Comparison of ENCODE assay signal across 9 mouse cellular contexts in genomic region chr13:98889211-98889610, GRCm38 (mm10). TPM values are rescaled to one million over a fixed set of nuclear protein-coding genes. Genes with fewer than 3 reads are reported as not detected.
DNase-seq lines count a peak whose midpoint lies in the region; ATAC-seq and TF ChIP-seq lines count a peak whose summit lies in the region.
"Had no signal": no experiment of that assay in that cellular context is flagged by ENCODE, and none has a peak within 500 bp of the region (broad histone marks: within the 10 kb centered on the region; RNA-seq: fewer than 3 reads in every experiment).

No protein-coding gene starts in this region.

- TF ChIP-seq CTCF in gastrocnemius, adult 2 months (IDR thresholded peaks at IDR 0.05), result no peak

- WGBS in limb, embryonic 13.5 days, result 87% methylated on average over 11 of the region's 12 CpGs
- WGBS in limb, embryonic 10.5 days, result 95% methylated on average over 11 of the region's 12 CpGs
- WGBS in hindbrain, embryonic 11.5 days, result 45% methylated on average over 11 of the region's 12 CpGs

- H3K27me3 ChIP-seq in limb, embryonic 13.5 days, result no peaks in the 10 kb centered on the region
- no peaks in the 10 kb centered on the region for H3K27me3 ChIP-seq in limb, embryonic 10.5 days (ENCODE audit: low read depth, poor library complexity, severe bottlenecking)
- no peaks in the 10 kb centered on the region for H3K27me3 ChIP-seq in hindbrain, embryonic 11.5 days (ENCODE audit: control insufficient read depth, insufficient read depth, low read length)
- no peaks in the 10 kb centered on the region for H3K27me3 ChIP-seq in myocyte (ENCODE audit: control insufficient read depth, insufficient read depth, insufficient read length)

- H3K4me2 ChIP-seq in limb, embryonic 13.5 days (replicated peaks), result 0 out of 2 replicates have a peak overlapping the region, but pooled peaks have one; percentile 9
- no peak overlapping the region for H3K4me2 ChIP-seq in hindbrain, embryonic 11.5 days (replicated peaks; ENCODE audit: low read depth, low read length)
- H3K4me2 ChIP-seq in myocyte (ENCODE audit: low read depth), result peak overlapping the region; percentile 90

- peaks cover 34% of the 10 kb centered on the region for H3K36me3 ChIP-seq in limb, embryonic 13.5 days
- H3K36me3 ChIP-seq in limb, embryonic 10.5 days, result peaks cover 54% of the 10 kb centered on the region
- H3K36me3 ChIP-seq in hindbrain, embryonic 11.5 days (ENCODE audit: control insufficient read depth, insufficient read depth, low read length), result no peaks in the 10 kb centered on the region; the same call in 1 of the 2 replicates
- H3K36me3 ChIP-seq in myocyte (ENCODE audit: control insufficient read depth, insufficient read depth), result peaks cover 30% of the 10 kb centered on the region

- H3K27ac ChIP-seq in gastrocnemius, adult 2 months, result no peak overlapping the region
- no peak overlapping the region for H3K27ac ChIP-seq in limb, embryonic 13.5 days
- no peak overlapping the region for H3K27ac ChIP-seq in limb, embryonic 10.5 days
- no peak overlapping the region for H3K27ac ChIP-seq in hindbrain, embryonic 11.5 days (ENCODE audit: low read depth, low read length)

- peaks cover 94% of the 10 kb centered on the region for H3K79me2 ChIP-seq in myocyte (ENCODE audit: control insufficient read depth, insufficient read depth)

- TF ChIP-seq POLR2A in myocyte (IDR thresholded peaks at IDR 0.05; ENCODE audit: insufficient read length, low read depth), result no peak

- intact Hi-C loops in gastrocnemius, adult 2 months (cut with DNase I), result no loop called here

- peaks cover 33% of the 10 kb centered on the region for H3K4me1 ChIP-seq in limb, embryonic 13.5 days
- peaks cover 39% of the 10 kb centered on the region for H3K4me1 ChIP-seq in limb, embryonic 10.5 days
- 0 out of 2 replicates have a peak, but pooled peaks cover 5% of the 10 kb centered on the region for H3K4me1 ChIP-seq in hindbrain, embryonic 11.5 days (replicated peaks; ENCODE audit: control insufficient read depth, insufficient read depth, low read length)

- H3ac ChIP-seq in myocyte (ENCODE audit: control insufficient read depth, insufficient read length), result no peak overlapping the region

- no peaks in the 10 kb centered on the region for H3K9me3 ChIP-seq in limb, embryonic 13.5 days
- no peaks in the 10 kb centered on the region for H3K9me3 ChIP-seq in limb, embryonic 10.5 days (replicated peaks)
- H3K9me3 ChIP-seq in hindbrain, embryonic 11.5 days (ENCODE audit: control insufficient read depth, low read length), result no peaks in the 10 kb centered on the region

- ATAC-seq in limb, embryonic 13.5 days (ENCODE audit: low FRiP score, low read depth), result no peak
- ATAC-seq in hindbrain, embryonic 11.5 days (ENCODE audit: low FRiP score), result no peak

- peak overlapping the region; percentile 94 for H3K4me3 ChIP-seq in gastrocnemius, adult 2 months
- no peak overlapping the region for H3K4me3 ChIP-seq in limb, embryonic 13.5 days
- no peak overlapping the region for H3K4me3 ChIP-seq in limb, embryonic 10.5 days
- no peak overlapping the region for H3K4me3 ChIP-seq in hindbrain, embryonic 11.5 days (ENCODE audit: low read depth, low read length)
- H3K4me3 ChIP-seq in myocyte, result peak overlapping the region; percentile 36

- no peak overlapping the region for H3K9ac ChIP-seq in limb, embryonic 13.5 days
- H3K9ac ChIP-seq in hindbrain, embryonic 11.5 days (ENCODE audit: low read depth, low read length), result no peak overlapping the region

- no peak for DNase-seq in gastrocnemius, adult 2 months
- DNase-seq in gastrocnemius, postnatal 10 days, result no peak
- DNase-seq in limb, embryonic 10.5 days (ENCODE audit: low spot score), result no peak
- DNase-seq in hindbrain, embryonic 11.5 days (ENCODE audit: low spot score), result peak; percentile 31
- DNase-seq in right cerebral cortex, postnatal 25 days, result no peak
- no peak for DNase-seq in layer of hippocampus, adult 18-20 months (ENCODE audit: low spot score in 2 of 2)
- DNase-seq: B cell, adult 2 months had no signal

TF ChIP-seq in myocyte, 11 proteins besides CTCF, POLR2A, EP300 and RAD21:
- TF ChIP-seq REST (IDR thresholded peaks at IDR 0.05; ENCODE audit: insufficient read depth, insufficient read length), result no peak
- no peak for TF ChIP-seq TCF12 (IDR thresholded peaks at IDR 0.05; ENCODE audit: insufficient read depth, poor library complexity, severe bottlenecking)
- TF ChIP-seq E2F4 (IDR thresholded peaks at IDR 0.05; ENCODE audit: insufficient read depth), result no peak
- no peak for TF ChIP-seq MYOG (IDR thresholded peaks at IDR 0.05; ENCODE audit: control insufficient read depth in 1 of 3, insufficient read depth in 1 of 3, insufficient read length in 2 of 3, low read depth in 2 of 3)
- TF ChIP-seq USF1 (IDR thresholded peaks at IDR 0.05; ENCODE audit: low read depth), result no peak
- TF ChIP-seq POLR2AphosphoS2 (IDR thresholded peaks at IDR 0.05; ENCODE audit: insufficient read length, low read depth), result no peak
- no peak for TF ChIP-seq TCF3 (IDR thresholded peaks at IDR 0.05; ENCODE audit: insufficient read length, low read depth)
- TF ChIP-seq MYOD1 (IDR thresholded peaks at IDR 0.05; ENCODE audit: control insufficient read depth in 1 of 3, insufficient read length in 2 of 3, low read depth in 2 of 3), result no peak
- no peak for TF ChIP-seq SRF (IDR thresholded peaks at IDR 0.05; ENCODE audit: control insufficient read depth, insufficient read length, low read depth)
- TF ChIP-seq MAX (IDR thresholded peaks at IDR 0.05; ENCODE audit: low read depth), result no peak
- TF ChIP-seq CEBPB (IDR thresholded peaks at IDR 0.05; ENCODE audit: insufficient read depth, poor library complexity, severe bottlenecking), result no peak
TF ChIP-seq in myocyte: peak in this region for 0.

RNA-seq across cellular contexts. Expression of gene Tnpo1, which starts 37.0 kb away (rescaled TPM):
- 10 to 100 TPM; 32.2 to 39.3 TPM for total RNA-seq in gastrocnemius, adult 2 months (2021)
- total RNA-seq in gastrocnemius, postnatal 10 days (2021), result 10 to 100 TPM; 58.2 to 70.9 TPM
- 61.5 and 66.3 TPM in 2 replicates for polyA plus RNA-seq in limb, embryonic 13.5 days (2015; fragmentation: Nextera tagmentation; extraction: Ambion mirVana)
- polyA plus RNA-seq in limb, embryonic 10.5 days (2016; fragmentation: Nextera tagmentation; extraction: Ambion mirVana), result 75.5 and 79.3 TPM in 2 replicates
- 66.9 and 124 TPM in 2 replicates for polyA plus RNA-seq in hindbrain, embryonic 11.5 days (2014; fragmentation: Nextera tagmentation; extraction: Ambion mirVana)
- polyA plus RNA-seq in myocyte (2012; fragmentation: generic; extraction: Trizol), result 36.0 TPM
- total RNA-seq in layer of hippocampus, adult 18-20 months (2021), result 10 to 100 TPM; 67.0 to 67.5 TPM

Comparison
In these comparisons a context has a peak if more than half of its experiments do, and no peak if none do; other contexts are left out.
1. H3K4me3 ChIP-seq: peak in gastrocnemius, adult 2 months (single experiment) and myocyte (single experiment); none in limb, embryonic 13.5 days (single experiment), limb, embryonic 10.5 days (single experiment) and hindbrain, embryonic 11.5 days (single experiment).